Mouse (Mus musculus) intestine, embryonic 15.5 days (tissue): ENCODE data around the gene Olfr1283. TPM values are rescaled to one million over a fixed set of nuclear protein-coding genes. Genes with fewer than 3 reads are reported as not detected.
"Not testable (repeated sequence)": the region's sequence is repeated elsewhere in the genome, so short reads cannot be mapped to it uniquely, and the experiment has no call there.

Experiments used
- ATAC-seq: fragments of 200-750 bp; cut with Nextera tagmentation; 2 replicates; pipeline ENCODE4 v1.8.0; 2017; ENCODE audit warnings: moderate TSS enrichment, moderate library complexity
- H3K27ac ChIP-seq: fragments of 300-500 bp; sonication (generic); 2 replicates; pipeline ENCODE4 v1.5.1; 2015; ENCODE audit warnings: mild to moderate bottlenecking, inconsistent platforms
- H3K27me3 ChIP-seq: fragments of 300-500 bp; sonication (generic); replicated peaks from 2 replicates; pipeline ENCODE4 v1.6.1; 2015; ENCODE audit warnings: inconsistent platforms
- H3K36me3 ChIP-seq: fragments of 300-500 bp; sonication (generic); 2 replicates; pipeline ENCODE4 v1.6.1; 2015; ENCODE audit warnings: inconsistent platforms
- H3K4me1 ChIP-seq: fragments of 300-500 bp; sonication (generic); replicated peaks from 2 replicates; pipeline ENCODE4 v1.6.1; 2015; ENCODE audit warnings: inconsistent platforms
- H3K4me2 ChIP-seq: fragments of 300-500 bp; sonication (generic); replicated peaks from 2 replicates; pipeline ENCODE4 v1.6.1; 2015; ENCODE audit warnings: mild to moderate bottlenecking, inconsistent platforms
- H3K4me3 ChIP-seq: fragments of 300-500 bp; sonication (generic); replicated peaks from 2 replicates; pipeline ENCODE4 v1.5.1; 2015; ENCODE audit warnings: inconsistent platforms
- H3K9ac ChIP-seq: fragments of 300-500 bp; sonication (generic); 2 replicates; pipeline ENCODE4 v1.6.1; 2015; ENCODE audit warnings: inconsistent platforms
- H3K9me3 ChIP-seq: fragments of 300-500 bp; sonication (generic); 2 replicates; pipeline ENCODE4 v1.6.1; 2016; ENCODE audit warnings: inconsistent platforms
- WGBS: fragments of 180-500 bp; shearing (Covaris S2); methylation state at CpG from one replicate; pipeline ENCODE4 v1.1.7; 2015; 5-methylcytosine and 5-hydroxymethylcytosine counted together
- polyA plus RNA-seq: library from polyadenylated mRNA; unstranded; fragments of >200 nt; fragmentation: Nextera tagmentation; extraction: Ambion mirVana; gene quantifications from 2 replicates; pipeline ENCODE4 v1.2.1, GENCODE M21; 2015

Olfr1283 gene
- polyA plus RNA-seq: not detected in 2 replicates

- no peaks in the 10 kb centered on the region for H3K27me3 ChIP-seq
- no peaks in the 10 kb centered on the region for H3K9me3 ChIP-seq
- H3K36me3 ChIP-seq: no peaks in the 10 kb centered on the region
- no peak within 1 kb of the TSS for H3K4me2 ChIP-seq
- H3K9ac ChIP-seq: no peak within 1 kb of the TSS
- whole genome bisulfite sequencing: 78% methylated on average over 2 of the region's 2 CpGs
- H3K4me3 ChIP-seq: no peak within 1 kb of the TSS
- ATAC-seq: no peak
- H3K4me1 ChIP-seq: no peaks in the 10 kb centered on the region
- no peak within 1 kb of the TSS for H3K27ac ChIP-seq
Observed at GRCm38 (mm10) chr2:111366490-111366889, at the start of gene Olfr1283. Gene Olfr1283 (plus strand): TSS chr2:111366790.

- H3K4me1 ChIP-seq: no peaks in the 10 kb centered on the region
- H3K36me3 ChIP-seq: no peaks in the 10 kb centered on the region
- no peak within 1 kb of the TSS for H3K9ac ChIP-seq
- no peak for ATAC-seq
- no peak within 1 kb of the TSS for H3K4me3 ChIP-seq
- 74% methylated on average over 2 of the region's 2 CpGs for WGBS
- H3K9me3 ChIP-seq: no peaks in the 10 kb centered on the region
- H3K27ac ChIP-seq: no peak within 1 kb of the TSS
- no peak within 1 kb of the TSS for H3K4me2 ChIP-seq
- no peaks in the 10 kb centered on the region for H3K27me3 ChIP-seq
Observed at GRCm38 (mm10) chr2:111326220-111326619, 40.4 kb upstream of the Olfr1283 start, which contains the start of gene Olfr1281. Gene Olfr1281 (plus strand): TSS chr2:111326520.

GRCm38 (mm10) chr2:111333721-111334120 lies 32.9 kb upstream of the Olfr1283 start:
- H3K36me3 ChIP-seq, H3K4me3 ChIP-seq, H3K4me1 ChIP-seq, H3K27ac ChIP-seq, H3K4me2 ChIP-seq, H3K27me3 ChIP-seq, H3K9ac ChIP-seq, H3K9me3 ChIP-seq, ATAC-seq: not testable (repeated sequence)
- WGBS: 87% methylated on average over 5 of the region's 5 CpGs

- ATAC-seq: no peak
- H3K36me3 ChIP-seq: no peaks in the 10 kb centered on the region
- WGBS: 69% methylated on average over 2 of the region's 2 CpGs
- no peaks in the 10 kb centered on the region for H3K4me1 ChIP-seq
- no peaks in the 10 kb centered on the region for H3K9me3 ChIP-seq
- H3K27me3 ChIP-seq: no peaks in the 10 kb centered on the region
- no peak within 1 kb of the TSS for H3K27ac ChIP-seq
- H3K4me2 ChIP-seq: no peak within 1 kb of the TSS
- H3K4me3 ChIP-seq: no peak within 1 kb of the TSS
- H3K9ac ChIP-seq: no peak within 1 kb of the TSS
Observed at GRCm38 (mm10) chr2:111335976-111336375, 30.6 kb upstream of the Olfr1283 start, which contains the start of gene Olfr1282. Gene Olfr1282 (minus strand): TSS chr2:111336076.

- Histone ChIP-seq H3K36me3 (no peaks in the 10 kb centered on the region), H3K9me3 (no peaks in the 10 kb centered on the region), H3K4me2 (no peak within 1 kb of the TSS), H3K27me3 (no peaks in the 10 kb centered on the region), H3K4me3 (no peak within 1 kb of the TSS), H3K4me1 (no peaks in the 10 kb centered on the region), H3K27ac (no peak within 1 kb of the TSS), H3K9ac (no peak within 1 kb of the TSS)
- ATAC-seq: no peak
- 85% methylated on average over 1 of the region's 1 CpGs for WGBS
Observed at GRCm38 (mm10) chr2:111375222-111375621, 8.6 kb downstream of the Olfr1283 start, which contains the start of gene Olfr1284. Gene Olfr1284 (plus strand): TSS chr2:111375522.

Other genes starting within 250 kb of the Olfr1283 start
- not detected in 2 replicates for gene Gm15130, start 213.9 kb upstream of the Olfr1283 start, polyA plus RNA-seq
- not detected in 2 replicates for gene 4930430A15Rik, start 137.2 kb upstream of the Olfr1283 start, polyA plus RNA-seq
- not detected in 2 replicates for gene Olfr1275, start 131.5 kb upstream of the Olfr1283 start, polyA plus RNA-seq
- not detected in 2 replicates for gene Olfr1276, start 112.3 kb upstream of the Olfr1283 start, polyA plus RNA-seq
- gene Olfr1277, start 92.7 kb upstream of the Olfr1283 start, polyA plus RNA-seq: not detected in 2 replicates
- gene Olfr1278, start 76.7 kb upstream of the Olfr1283 start, polyA plus RNA-seq: not detected in 2 replicates
- not detected in 2 replicates for gene Olfr1279, start 66.2 kb upstream of the Olfr1283 start, polyA plus RNA-seq
- gene Olfr1280, start 52.8 kb upstream of the Olfr1283 start, polyA plus RNA-seq: not detected in 2 replicates
- gene Olfr1281, start 40.3 kb upstream of the Olfr1283 start, polyA plus RNA-seq: not detected in 2 replicates
- gene Olfr1282, start 30.7 kb upstream of the Olfr1283 start, polyA plus RNA-seq: not detected in 2 replicates
- not detected in 2 replicates for gene Olfr1284, start 8.7 kb downstream of the Olfr1283 start, polyA plus RNA-seq
- gene Olfr1286, start 56.3 kb downstream of the Olfr1283 start, polyA plus RNA-seq: not detected in 2 replicates
- gene Olfr1287, start 82.4 kb downstream of the Olfr1283 start, polyA plus RNA-seq: not detected in 2 replicates
- not detected in 2 replicates for gene Olfr1288, start 107.3 kb downstream of the Olfr1283 start, polyA plus RNA-seq
- gene Olfr1289, start 114.0 kb downstream of the Olfr1283 start, polyA plus RNA-seq: not detected in 2 replicates
- not detected in 2 replicates for gene Olfr1290, start 127.0 kb downstream of the Olfr1283 start, polyA plus RNA-seq
- not detected in 2 replicates for gene Olfr1291-ps1, start 130.4 kb downstream of the Olfr1283 start, polyA plus RNA-seq
- not detected in 2 replicates for gene Olfr1293-ps, start 158.4 kb downstream of the Olfr1283 start, polyA plus RNA-seq
- gene Olfr1294, start 173.5 kb downstream of the Olfr1283 start, polyA plus RNA-seq: not detected in 2 replicates
- not detected in 2 replicates for gene Olfr1295, start 202.9 kb downstream of the Olfr1283 start, polyA plus RNA-seq